Mouse (Mus musculus) heart, adult 2 months (tissue): ENCODE measurements around the gene Calcoco1.

Experiments
- CTCF ChIP-seq: fragments of 200-600 bp; IDR thresholded peaks from 2 replicates; pipeline ENCODE4 v1.8.1; 2022; ENCODE audit warnings: antibody characterized with exemption, mild to moderate bottlenecking, moderate library complexity
- EP300 ChIP-seq: fragments of 200-500 bp; IDR thresholded peaks from 2 replicates; pipeline ENCODE4 v1.6.1; 2011; ENCODE audit warnings: low read depth, low read length, control low read depth; ENCODE audit not compliant: insufficient read depth
- POLR2A ChIP-seq: fragments of 200-500 bp; IDR thresholded peaks from 2 replicates; pipeline ENCODE4 v1.6.1; 2011; ENCODE audit warnings: mild to moderate bottlenecking, low read depth, low read length, control low read depth; ENCODE audit not compliant: insufficient read depth

GRCm38 (mm10) chr15:102738434-102738833 is 16.5 kb upstream of the Calcoco1 start:
- TF ChIP-seq CTCF (no peak), POLR2A (no peak), EP300 (no peak)
